Mouse (Mus musculus) cerebellum, postnatal 36 days (tissue): ENCODE measurements around the gene Krtap28-10.

Experiments used
- DNase-seq, 2 experiments: peaks; one replicate each; pipeline ENCODE4 v3.0.0; 2021 to 2022; ENCODE audit warnings: mixed read lengths in 2 of 2

Gene Krtap28-10

DNA sequence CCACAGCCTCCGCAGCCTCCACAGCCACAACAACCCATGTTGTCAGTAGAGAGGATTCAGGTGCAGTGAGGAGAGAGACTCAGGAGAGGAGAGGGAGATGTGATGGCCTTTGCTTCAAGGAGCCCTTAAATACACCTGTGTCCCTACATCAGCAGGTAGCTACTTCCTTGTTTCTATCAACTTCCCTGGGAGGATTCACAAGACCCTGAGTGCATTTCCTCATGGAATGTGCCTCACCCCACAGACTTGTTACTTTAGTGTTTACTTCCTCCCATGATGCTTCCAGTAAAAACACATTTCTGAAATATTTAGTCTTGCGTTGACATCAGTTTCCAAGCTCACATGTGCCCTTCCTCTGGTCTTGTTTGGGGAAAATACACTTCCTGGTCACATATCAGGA is at the start of gene Krtap28-10:
Krtap28-10 (minus strand) TSS at position 101 of the 400 bp plus-strand sequence.
- no peak for DNase-seq

DNA sequence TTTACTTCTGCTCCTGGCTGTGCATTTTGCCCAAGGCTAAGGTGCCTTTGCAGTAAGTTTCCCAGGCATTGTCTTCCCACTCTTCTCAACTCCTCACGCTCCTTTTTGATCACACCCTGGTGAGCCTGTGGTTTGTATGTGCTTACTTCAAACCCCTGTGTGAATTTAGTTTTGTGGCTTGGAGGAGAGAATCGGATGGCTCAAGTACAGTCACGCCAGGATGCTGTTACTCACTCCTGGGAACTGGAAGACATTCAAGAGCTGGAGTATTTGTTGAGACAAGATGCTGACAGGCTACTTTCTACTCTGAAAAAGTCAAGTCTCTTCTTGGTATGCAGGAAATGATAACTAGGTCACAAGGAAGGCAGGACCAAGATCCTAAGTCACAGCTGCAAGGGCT is 49.0 kb upstream of the Krtap28-10 start:
- no peak for DNase-seq

DNA sequence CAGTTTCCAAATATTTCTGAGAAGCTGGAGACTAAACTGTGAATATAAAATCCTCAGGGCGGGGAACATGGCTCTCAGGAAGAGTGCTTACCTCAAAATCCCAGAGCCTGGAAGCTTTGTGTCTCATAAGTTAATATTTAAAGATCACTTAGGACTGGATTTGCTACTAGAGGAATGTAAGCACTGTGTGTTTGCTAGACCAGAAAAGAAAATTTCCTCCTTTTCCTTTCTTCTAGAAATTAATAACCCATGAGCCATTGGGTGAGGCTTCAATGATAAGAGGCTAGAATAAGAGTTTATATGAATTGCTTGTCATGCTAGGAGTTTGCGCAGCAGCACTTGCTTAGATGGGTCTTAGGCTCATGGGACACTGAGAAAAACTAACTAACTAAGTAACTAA is 42.5 kb upstream of the Krtap28-10 start:
- DNase-seq, result no peak

DNA sequence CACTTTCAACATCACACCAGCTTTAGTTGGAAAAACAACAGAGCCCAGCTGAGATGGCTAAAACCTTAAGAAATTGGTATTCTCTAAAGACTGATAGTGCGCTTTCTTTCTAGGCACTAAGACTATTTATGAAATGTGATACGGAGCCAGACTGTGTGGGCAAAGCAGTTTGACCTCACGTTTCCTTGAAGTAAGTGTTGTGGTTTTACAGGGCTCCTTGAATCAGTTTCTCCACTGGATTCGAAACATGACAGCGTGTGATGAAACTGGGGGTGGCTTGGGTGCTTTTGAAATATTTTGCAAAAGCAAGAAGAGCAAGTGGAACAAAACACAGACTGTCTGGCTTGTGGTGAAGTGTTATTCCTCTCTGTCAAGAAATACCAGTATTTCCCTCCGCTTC is 34.7 kb upstream of the Krtap28-10 start:
- DNase-seq, result no peak

DNA sequence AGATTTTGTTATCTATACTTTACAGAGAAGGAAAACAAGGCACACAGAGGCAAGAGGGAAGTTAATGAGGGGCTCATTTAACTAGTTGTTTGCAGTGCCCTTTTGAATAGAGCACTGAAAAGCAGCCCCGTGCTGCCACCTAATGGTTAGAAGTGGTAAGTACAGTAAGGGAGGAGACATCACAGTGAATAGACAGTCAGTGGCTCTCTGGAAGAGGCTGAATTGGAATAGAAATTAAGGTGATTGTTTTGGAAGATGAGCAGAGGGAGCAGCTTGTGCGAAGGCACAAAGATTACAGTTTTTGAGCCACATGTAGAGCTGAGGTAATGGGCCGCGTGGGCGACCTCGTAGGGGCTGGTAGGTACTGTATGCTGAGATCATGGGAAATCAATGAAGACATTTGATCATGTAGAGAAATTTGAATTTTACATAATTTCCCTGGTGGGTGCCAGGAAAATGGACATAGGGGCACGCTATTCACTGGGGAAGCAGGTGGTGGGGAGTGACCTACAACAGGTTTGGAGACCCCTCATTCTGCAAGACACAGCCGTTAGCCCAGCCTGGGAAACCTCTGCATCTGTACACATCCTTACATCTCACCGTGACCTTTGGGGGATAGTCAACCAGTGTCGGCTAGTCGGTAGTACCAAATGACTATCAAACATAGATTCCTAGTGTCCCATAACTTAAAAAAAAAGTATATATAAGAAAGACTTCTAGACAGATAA is 34.1 kb upstream of the Krtap28-10 start:
- peak in 1 of 2 experiments; percentile 5 for DNase-seq

DNA sequence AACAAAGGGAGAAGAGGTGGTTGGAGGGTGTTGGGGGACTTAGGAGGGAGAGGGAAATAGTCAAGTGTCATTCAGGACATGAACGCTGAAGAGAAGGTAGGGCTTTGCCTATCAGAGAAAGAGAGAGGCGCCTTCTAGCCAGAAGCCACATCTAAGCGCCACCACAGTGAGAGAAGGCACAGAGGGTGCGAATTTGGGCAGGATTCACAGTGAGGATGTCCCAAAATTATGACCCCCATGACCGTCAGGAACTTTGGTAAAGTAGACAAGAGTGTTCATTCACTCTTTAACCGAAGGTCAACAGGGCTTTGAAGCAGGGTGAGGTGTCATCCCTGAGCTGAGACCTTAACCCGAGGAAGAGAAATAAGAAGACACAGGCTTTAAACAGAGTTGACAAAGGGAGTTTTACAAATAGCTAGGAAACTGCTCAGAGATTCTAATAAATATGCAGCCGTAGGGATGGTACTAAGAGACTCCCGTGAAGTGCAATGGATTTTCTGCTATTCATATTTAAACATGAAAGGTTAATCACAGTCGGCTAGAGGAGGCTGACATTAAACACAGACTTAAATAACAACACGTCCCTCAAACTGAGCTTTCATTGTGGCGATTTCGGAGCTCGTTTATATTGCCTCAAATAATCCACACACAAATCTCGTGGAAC is 33.4 kb upstream of the Krtap28-10 start:
- no peak for DNase-seq

DNA sequence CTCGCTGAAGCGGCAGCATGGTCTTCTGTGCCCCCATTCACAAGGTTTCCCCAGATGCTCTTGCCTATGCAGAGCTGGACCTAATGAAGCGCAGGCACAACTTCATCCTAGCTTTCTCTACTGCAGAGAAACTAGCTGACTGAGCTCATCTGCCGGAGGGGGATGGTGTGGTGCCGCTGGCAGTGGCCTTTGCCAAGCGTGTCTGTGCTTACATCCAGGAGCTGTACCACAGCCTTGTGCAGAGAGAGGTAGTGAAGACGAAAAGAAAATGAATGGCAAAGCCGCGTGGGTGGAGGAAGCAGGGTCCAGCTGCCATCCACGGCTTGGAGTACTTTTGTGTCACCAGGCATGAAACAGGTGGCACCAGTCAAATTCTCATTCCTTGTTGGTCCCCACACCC is 24.9 kb upstream of the Krtap28-10 start:
- DNase-seq, result no peak

DNA sequence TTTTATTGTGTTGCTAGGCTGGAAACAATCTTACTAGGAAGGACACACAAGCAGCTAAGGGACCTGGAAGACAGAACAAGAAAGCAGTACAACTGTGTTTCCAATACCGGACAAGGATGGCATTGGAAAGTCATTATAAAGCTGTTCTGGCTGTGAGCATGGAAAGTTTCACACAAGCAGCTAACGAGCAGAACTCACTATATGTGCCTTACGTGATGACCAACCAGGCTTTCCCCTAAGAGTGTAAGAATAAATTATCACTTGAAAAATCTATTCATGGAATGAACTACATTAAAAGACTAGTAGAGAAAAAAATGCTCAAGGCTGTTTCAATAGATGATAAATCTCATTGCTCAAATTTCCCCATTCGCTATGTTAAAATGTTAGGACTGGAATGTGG is 24.3 kb upstream of the Krtap28-10 start:
- no peak for DNase-seq

DNA sequence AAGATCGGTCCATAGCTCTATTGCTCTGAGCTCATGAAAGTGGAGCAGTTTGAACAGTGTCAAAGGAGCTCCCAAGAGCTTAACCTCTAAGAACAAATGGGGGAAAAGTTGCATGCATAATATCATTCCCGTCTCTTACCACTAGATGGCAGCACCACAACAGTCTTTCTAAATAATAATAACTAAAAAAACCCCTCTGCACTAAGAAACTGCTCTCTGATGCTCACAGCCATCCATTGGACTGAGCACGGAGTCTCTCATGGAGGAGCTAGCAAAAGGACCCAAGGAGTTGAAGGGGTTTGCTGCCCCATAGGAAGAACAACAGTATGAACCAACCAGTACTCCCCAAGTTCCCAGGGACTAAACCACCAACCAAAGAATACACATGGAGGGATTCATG is 22.6 kb upstream of the Krtap28-10 start:
- DNase-seq, result peak in 1 of 2 experiments; percentile 15

DNA sequence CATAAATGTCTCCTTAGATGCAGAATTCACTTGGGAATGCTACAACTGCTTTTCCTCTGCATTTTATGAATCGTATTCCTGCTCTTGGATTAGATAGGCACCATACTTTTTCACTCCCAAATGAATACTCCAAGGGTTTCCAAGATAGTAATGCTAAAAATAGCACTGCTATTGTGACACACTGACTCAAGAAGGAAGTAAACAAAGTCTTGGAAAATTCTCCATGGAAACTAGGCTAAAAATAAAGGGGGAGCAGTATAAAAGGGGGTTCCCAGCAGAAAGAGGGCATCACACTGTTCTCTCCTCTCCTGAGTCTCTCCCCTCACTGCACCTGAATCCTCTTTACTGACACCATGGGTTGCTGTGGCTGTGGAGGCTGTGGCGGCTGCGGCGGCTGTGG is 18.4 kb upstream of the Krtap28-10 start, which contains the start of gene Krtap28-13:
Krtap28-13 (plus strand) TSS at position 288 of the 400 bp plus-strand sequence.
- no peak for DNase-seq

DNA sequence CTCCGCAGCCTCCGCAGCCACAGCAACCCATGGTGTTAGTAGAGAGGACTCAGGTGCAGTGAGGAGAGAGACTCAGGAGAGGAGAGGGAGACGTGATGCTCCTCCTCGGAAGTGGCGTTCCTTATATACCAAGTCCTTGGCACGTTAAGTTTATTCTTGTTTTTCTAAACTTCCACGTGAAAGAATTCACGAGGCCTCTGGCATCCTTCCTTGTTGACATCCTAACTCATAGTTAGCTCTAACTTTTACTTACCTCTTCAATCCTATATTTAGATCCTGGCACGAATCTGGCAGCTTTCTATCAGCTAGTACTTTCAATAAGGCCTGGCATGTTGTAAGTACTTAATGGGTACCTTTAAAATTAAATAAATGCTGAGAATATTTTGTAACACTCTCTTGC is 17.0 kb upstream of the Krtap28-10 start, which contains the start of gene A030005K14Rik:
A030005K14Rik (minus strand) TSS at position 101 of the 400 bp plus-strand sequence.
- no peak for DNase-seq

DNA sequence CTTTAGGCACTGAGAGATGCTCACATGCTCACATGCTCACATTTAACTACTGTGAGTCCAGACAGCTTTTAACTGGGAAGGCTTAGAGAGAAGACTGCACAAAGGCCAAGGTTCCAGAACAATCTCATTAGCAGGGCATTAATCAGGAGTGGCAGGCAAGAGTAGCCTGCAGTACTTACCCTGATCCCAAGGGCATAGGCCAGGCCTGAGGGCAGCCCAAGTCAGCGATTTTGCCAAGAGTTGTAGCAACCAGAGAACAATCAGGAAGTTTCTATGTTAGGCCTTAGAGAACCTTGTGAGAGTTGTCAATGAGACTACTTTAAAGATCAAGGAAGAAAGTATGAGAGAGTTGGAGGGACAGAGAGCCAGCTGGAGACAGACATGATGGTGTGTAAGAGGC is 16.2 kb upstream of the Krtap28-10 start:
- no peak for DNase-seq

DNA sequence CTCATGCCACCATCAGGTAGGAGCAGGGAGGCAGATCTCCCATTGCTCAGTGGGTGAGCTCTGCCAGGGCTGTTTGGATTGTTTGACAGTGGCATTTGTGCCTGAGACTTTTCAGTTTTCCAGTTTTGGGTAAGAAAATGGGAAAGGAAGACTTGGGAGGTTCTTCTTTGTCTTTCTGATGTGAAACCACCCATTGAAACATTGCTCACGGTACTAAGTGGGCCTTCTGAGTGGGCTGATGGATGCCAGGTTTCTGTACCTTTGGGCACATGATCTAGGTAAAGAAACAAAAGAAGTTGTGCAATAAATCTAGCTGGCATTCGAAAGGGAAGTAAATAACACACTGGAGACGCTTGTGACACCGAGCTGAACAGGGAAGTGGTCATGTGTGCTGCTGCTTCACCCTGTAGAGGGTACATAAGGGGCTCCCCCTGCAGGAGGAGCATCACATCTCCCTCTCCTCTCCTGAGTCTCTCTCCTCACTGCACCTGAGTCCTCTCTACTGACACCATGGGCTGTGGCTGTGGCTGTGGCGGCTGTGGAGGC is 2.7 kb upstream of the Krtap28-10 start, which contains the start of gene Gm47969:
Gm47969 (plus strand) TSS at position 51 of the 546 bp plus-strand sequence.
- DNase-seq, result no peak

DNA sequence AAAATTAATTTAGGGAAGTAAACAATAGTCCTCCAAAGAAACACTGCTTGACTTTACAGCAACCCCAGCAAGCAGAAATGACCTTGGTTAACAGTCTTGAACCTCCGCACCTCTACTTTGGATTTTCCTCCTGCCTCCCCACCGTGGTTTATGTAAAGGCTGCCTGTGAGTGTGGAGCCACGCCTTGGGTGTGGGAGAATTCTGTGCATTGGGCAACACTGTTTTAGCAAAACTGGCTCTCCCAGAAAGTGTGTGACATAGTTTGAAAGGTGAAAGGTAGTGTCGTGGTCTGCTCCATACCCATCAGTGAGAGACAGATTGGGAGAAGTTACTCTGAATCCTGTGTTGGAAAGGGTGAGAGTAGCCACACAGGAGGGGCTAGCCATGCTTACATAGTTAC is 3.2 kb downstream of the Krtap28-10 start:
- DNase-seq, result no peak

DNA sequence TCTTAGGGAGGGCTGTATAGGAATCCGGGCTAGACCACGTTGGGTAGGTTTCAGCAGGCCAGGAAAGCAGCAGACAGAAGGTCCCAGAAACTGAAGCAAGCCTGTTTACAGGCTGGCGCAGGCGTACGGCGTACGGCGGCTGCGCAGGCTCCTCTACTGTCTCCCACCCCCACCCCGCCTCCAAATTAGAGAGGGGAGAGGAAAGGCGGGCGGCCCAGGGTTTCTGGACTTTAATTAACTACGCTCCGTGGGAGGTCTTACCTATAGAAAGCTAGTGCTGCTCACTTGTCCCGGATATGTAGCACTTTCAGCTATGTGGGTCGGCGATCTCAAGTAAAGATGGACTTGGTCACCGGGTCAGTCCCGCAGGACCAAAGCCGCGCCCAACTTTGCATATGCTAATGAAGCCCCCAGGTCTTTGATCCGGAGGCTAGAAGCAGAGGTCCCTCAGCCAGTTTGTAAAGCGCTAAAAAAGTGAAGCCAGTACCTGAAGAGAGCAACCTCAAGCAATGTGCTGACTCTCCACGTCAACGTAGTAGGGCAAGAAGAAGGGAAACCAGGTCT is 4.1 kb downstream of the Krtap28-10 start, which contains the start of gene Slc19a3:
Slc19a3 (minus strand) TSS at position 340 of the 564 bp plus-strand sequence.
- DNase-seq, result peak; percentile 30 to 32

DNA sequence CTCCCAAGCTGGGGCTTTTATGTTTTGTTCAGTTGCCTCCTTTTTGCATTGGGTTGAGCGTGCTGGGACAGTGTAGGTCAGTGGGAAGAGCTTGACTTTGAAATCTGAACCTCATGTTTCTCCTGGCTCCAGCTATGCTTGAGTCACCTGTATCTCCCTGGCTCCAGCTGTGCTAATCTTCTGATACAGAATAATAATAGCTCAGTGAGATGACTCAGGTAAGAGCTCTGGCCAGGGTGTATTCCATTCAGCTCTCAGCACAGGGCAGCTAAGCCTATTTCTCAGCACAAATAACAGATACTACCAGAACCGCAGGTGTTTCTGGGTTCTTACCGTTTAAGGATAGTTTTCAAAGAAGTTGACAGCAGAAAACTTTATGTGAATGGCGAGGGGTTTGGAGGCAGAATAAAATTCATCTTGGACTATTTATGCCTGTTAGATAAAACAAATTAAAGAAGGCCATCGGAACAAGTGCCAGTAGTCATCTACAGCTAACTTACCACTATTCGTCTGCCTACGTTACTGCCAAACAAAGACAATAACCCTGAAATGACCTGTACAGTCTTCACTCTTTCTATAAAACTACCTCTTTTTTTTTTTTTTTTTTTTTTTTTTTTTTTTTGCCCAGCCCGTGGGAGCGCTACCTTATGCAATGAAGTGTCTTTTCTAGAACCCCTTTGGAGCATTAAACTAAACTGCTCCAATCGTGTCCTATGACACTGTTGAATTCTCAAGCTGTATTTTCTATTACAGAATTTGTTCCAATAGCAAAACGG is 5.2 kb downstream of the Krtap28-10 start:
- DNase-seq, result no peak

DNA sequence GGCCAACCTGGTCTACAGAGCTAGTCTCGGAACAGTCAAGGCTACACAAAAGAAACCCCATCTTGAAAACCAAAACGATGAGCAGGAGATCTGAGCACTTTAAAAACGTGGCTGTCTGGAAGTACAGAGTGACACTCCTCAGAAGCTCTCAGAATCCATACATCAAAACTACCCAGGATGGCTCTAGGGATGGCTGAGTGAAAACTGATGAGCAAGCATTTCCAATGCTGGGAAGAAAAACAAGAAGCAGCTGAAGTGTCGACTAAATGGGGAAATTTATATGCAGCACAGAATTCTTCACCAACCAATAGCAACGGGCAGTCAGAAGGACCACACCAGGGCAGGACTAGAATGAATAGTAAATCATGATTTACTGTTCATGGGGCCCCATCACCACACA is 7.8 kb downstream of the Krtap28-10 start:
- no peak for DNase-seq

DNA sequence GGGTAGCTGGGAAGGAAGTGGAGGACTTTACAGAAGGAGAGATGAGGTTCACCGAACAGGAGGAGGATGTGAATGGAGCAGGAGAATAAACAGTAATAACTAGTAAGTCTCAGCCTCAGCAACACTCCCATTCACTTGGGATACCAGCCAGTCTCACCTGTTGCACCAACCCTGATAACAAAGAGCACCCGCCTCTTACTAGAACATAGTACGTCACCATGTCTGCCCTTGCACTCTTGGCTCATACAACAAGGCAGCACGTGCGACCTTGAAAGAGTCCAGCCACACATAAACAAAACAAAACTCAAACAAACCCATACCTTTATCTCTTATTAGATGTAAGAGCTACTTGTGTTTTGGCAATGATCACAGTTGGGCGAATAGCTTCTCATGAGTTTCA is 9.8 kb downstream of the Krtap28-10 start:
- DNase-seq, result no peak

DNA sequence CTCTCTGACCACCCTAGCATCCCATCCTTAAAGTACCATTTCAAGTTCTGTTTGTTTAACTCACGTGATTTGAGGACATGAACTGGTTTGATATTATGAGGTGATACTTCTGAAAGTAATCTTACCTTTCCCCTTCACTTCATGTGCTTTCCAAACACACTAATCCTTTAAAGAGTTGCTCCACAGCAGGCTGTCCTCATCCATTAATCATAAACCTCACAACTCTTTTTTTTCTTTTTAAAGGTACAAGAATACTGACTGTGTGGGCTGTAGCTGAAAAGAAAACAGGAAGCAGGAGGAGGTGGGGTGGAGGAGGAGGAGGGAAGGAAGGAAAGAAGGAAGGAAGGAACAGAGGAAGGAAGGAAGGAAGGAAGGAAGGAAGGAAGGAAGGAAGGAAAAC is 10.3 kb downstream of the Krtap28-10 start:
- no peak for DNase-seq

DNA sequence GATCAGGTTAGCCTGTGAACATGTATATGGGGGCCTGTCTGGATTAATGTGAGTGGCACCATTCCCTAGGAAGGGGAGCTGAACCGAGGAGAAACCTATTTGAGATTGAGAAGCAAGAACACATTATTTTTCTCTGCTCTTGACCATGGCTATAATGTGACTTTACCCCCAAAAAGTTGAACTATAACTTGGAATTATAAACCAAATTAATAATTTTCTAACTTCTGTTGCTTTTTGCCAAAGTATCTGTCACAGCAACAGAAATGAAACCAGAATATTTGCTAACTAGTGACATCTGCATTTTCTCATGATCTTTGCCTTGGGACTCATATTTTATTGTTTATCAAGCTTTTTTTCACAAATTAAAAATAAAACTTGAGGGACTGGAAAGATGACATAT is 25.7 kb downstream of the Krtap28-10 start:
- DNase-seq, result no peak

DNA sequence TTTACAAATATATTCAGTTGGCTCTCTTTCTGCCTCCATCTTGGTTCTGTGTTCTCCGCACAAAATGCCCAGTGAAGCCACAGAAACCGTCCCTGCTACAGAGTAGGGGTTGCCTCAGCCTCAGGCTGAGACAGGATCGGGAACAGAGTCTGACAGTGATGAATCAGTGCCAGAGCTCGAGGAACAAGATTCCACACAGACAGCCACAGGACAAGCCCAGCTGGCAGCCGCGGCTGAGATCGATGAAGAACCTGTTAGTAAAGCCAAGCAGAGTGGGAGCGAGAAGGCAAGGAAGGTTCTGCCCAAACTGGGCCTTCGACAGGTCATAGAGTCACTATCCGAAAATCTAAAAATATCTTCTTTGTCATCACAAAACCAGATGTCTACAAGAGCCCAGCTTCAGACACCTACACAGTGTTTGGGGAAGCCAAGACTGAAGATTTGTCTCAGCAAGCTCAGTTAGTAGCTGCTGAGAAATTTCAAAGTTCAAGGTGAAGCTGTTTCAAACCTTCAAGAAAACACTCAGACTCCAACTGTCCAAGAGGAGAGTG is 26.9 kb downstream of the Krtap28-10 start:
- no peak for DNase-seq

DNA sequence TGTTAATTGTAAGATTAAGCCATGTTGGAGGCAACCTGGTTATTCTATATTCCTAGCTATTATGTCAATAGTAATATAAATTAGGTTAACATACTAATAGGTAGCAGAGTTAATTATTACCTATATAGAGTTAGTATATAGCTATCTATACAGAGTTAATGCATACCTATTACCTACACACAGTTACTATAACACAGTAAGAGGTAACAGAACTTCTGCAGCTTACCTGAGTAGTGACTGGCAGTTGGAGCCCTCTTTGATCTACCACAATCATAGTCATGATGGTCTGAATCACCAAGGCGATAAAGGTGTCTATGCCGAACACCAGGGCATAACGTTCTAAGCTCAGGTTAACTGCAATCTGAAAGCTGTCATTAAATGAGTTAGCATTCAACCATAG is 27.8 kb downstream of the Krtap28-10 start:
- no peak for DNase-seq
